Mouse (Mus musculus) embryonic facial prominence, embryonic 10.5 days (tissue): ENCODE results near the gene Chd2. TPM values are rescaled to one million over a fixed set of nuclear protein-coding genes. Genes with fewer than 3 reads are reported as not detected.
"Not testable (repeated sequence)": the region's sequence is repeated elsewhere in the genome, so short reads cannot be mapped to it uniquely, and the experiment has no call there.

Experiments
- DNase-seq: peaks from one replicate; pipeline ENCODE4 v3.0.0-alpha.2; 2017; ENCODE audit warnings: low spot score
- H3K27ac ChIP-seq: fragments of 300-500 bp; sonication (generic); replicated peaks from 2 replicates; pipeline ENCODE4 v1.5.1; 2016; ENCODE audit warnings: mild to moderate bottlenecking
- H3K27me3 ChIP-seq: fragments of 300-500 bp; sonication (generic); replicated peaks from 2 replicates; pipeline ENCODE4 v1.6.1; 2016; ENCODE audit warnings: low read depth, mild to moderate bottlenecking; ENCODE audit not compliant: poor library complexity, severe bottlenecking
- H3K36me3 ChIP-seq: fragments of 300-500 bp; sonication (generic); replicated peaks from 2 replicates; pipeline ENCODE4 v1.6.1; 2016; ENCODE audit warnings: mild to moderate bottlenecking, moderate library complexity
- H3K4me1 ChIP-seq: fragments of 300-500 bp; sonication (generic); 2 replicates; pipeline ENCODE4 v1.6.1; 2016
- H3K4me3 ChIP-seq: fragments of 300-500 bp; sonication (generic); 2 replicates; pipeline ENCODE4 v1.5.1; 2016; ENCODE audit warnings: mild to moderate bottlenecking, moderate library complexity
- H3K9me3 ChIP-seq: fragments of 300-500 bp; sonication (generic); 2 replicates; pipeline ENCODE4 v1.6.1; 2016; ENCODE audit warnings: mild to moderate bottlenecking
- WGBS: fragments of 180-500 bp; shearing (Covaris S2); methylation state at CpG from one replicate; pipeline ENCODE4 v1.1.7; 2016; 5-methylcytosine and 5-hydroxymethylcytosine counted together
- polyA plus RNA-seq: library from polyadenylated mRNA; unstranded; fragments of >200 nt; fragmentation: Nextera tagmentation; extraction: Ambion mirVana; gene quantifications from 2 replicates; pipeline ENCODE4 v1.2.1, GENCODE M21; 2016

Gene Chd2
- polyA plus RNA-seq, 1 experiment from 2014 or later: 54.8 TPM

DNA sequence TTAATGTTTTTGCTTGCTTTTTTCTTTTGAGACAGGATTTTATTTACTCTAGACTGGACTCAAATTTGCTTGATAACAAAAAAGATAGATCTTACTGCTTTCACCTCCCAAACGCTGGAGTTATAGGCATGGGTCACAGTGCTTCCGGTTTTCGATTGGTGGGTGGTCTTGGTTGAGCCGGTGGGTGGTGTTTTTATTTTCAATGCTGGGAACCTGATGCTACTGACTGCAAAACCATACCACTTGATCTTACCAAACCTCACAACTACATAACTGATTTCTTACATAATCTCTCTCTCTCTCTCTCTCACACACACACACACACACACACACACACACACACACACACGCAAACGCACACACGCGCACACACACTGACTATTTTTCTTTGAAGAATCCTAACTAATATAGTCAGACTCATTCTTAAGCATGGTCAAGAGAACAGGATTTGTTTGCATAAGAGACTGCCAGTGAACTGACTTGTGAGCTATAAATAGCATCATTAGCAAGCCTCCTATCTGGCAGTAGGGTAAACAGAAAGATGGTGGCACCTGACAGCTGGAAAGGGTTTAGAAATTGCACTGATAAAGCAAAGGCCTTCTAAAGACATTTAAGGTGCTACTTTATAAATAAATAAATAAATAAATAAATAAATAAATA, 37.6 kb upstream of the Chd2 start:
- H3K27ac ChIP-seq: no peak overlapping the region
- peaks cover 30% of the 10 kb centered on the region for H3K4me1 ChIP-seq
- WGBS: 83% methylated on average over 8 of the region's 8 CpGs
- DNase-seq: no peak
- no peak overlapping the region for H3K4me3 ChIP-seq
- H3K9me3 ChIP-seq: no peaks in the 10 kb centered on the region
- peaks cover 11% of the 10 kb centered on the region for H3K27me3 ChIP-seq
- H3K36me3 ChIP-seq: no peaks in the 10 kb centered on the region

DNA sequence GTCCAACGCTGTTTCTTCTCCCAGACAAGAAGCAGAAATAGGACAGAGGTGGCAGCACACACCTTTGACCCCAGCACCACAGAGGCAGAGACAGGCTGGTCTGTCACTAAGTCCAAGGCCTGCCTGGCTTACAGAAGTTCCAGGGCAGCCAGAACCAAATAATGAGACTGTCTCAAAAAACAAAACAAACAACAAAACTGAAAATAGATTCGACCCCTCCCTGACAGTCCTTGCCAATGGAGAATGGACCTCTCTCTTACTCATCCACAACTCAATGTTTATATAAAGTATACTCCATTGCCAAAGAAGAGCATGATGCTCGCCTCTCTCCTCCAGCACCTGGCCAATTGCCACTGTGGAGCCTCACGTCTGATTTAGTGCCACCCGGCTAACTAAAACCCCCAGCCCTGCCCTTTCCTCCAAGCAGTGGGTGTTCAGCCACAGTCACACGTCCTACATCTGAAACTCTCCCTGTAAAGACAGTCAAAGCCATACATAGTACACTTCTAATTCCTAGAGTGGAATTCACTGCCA, 36.3 kb upstream of the Chd2 start:
- H3K4me3 ChIP-seq: no peak overlapping the region
- 78% methylated on average over 6 of the region's 6 CpGs for WGBS
- no peak for DNase-seq
- H3K27me3 ChIP-seq: peaks cover 11% of the 10 kb centered on the region
- H3K27ac ChIP-seq: no peak overlapping the region
- no peaks in the 10 kb centered on the region for H3K9me3 ChIP-seq
- no peaks in the 10 kb centered on the region for H3K36me3 ChIP-seq
- peaks cover 23% of the 10 kb centered on the region for H3K4me1 ChIP-seq

GRCm38 (mm10) chr7:73576101-73576936, 34.7 kb upstream of the Chd2 start:
- no peak for DNase-seq
- Histone ChIP-seq H3K4me1 (peaks cover 20% of the 10 kb centered on the region), H3K9me3 (no peaks in the 10 kb centered on the region), H3K27ac (no peak overlapping the region), H3K36me3 (no peaks in the 10 kb centered on the region), H3K27me3 (peaks cover 11% of the 10 kb centered on the region), H3K4me3 (no peak overlapping the region)
- WGBS: 66% methylated on average over 16 of the region's 16 CpGs

- DNase-seq: no peak
- Histone ChIP-seq H3K4me1 (peaks cover 20% of the 10 kb centered on the region), H3K9me3 (no peaks in the 10 kb centered on the region), H3K4me3 (no peak overlapping the region), H3K27ac (no peak overlapping the region), H3K36me3 (no peaks in the 10 kb centered on the region), H3K27me3 (peaks cover 11% of the 10 kb centered on the region)
- 52% methylated on average over 8 of the region's 8 CpGs for WGBS
These were observed 33.6 kb upstream of the Chd2 start for GRCm38 (mm10) chr7:73575257-73575656.

- not testable (repeated sequence) for H3K9me3 ChIP-seq, H3K36me3 ChIP-seq, H3K4me3 ChIP-seq, H3K27ac ChIP-seq, DNase-seq
- 45% methylated on average over 3 of the region's 3 CpGs for WGBS
- Histone ChIP-seq H3K4me1 (peaks cover 20% of the 10 kb centered on the region), H3K27me3 (peaks cover 11% of the 10 kb centered on the region)
These were observed 33.0 kb upstream of the Chd2 start for GRCm38 (mm10) chr7:73574673-73575072.

DNA sequence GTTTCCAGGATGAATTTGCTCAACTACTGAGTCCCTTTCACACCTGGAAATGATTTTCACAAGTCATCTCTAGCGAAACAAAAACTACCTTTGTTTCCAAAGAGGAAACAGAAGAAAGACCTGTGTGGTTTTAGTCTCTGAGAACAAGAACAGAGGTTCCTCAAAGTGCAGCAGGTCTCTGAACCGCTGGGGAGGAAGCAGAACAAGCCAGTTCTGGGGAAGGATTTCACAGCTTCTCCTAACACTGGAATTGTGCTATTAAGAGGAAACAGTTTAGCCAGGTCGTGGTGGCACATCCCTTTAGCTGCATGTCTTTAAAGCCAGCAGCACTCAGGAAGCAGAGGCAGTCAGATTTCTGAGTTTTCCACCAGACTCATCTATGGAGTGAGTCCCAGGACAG, 30.9 kb upstream of the Chd2 start:
- no peak overlapping the region for H3K27ac ChIP-seq
- H3K4me3 ChIP-seq: no peak overlapping the region
- no peaks in the 10 kb centered on the region for H3K9me3 ChIP-seq
- H3K4me1 ChIP-seq: peaks cover 23% of the 10 kb centered on the region
- 63% methylated on average over 3 of the region's 3 CpGs for WGBS
- no peaks in the 10 kb centered on the region for H3K36me3 ChIP-seq
- no peak for DNase-seq
- peaks cover 11% of the 10 kb centered on the region for H3K27me3 ChIP-seq

- no peaks in the 10 kb centered on the region for H3K36me3 ChIP-seq
- 79% methylated on average over 3 of the region's 3 CpGs for WGBS
- peak; percentile 6 for DNase-seq
- H3K4me1 ChIP-seq: peaks cover 12% of the 10 kb centered on the region
- H3K27me3 ChIP-seq: no peaks in the 10 kb centered on the region
- no peaks in the 10 kb centered on the region for H3K9me3 ChIP-seq
- no peak overlapping the region for H3K4me3 ChIP-seq
- H3K27ac ChIP-seq: no peak overlapping the region
These were observed 27.3 kb upstream of the Chd2 start for GRCm38 (mm10) chr7:73568801-73569403.

- DNase-seq: peak; percentile 7
- Histone ChIP-seq H3K4me3 (no peak overlapping the region), H3K4me1 (peaks cover 12% of the 10 kb centered on the region), H3K36me3 (no peaks in the 10 kb centered on the region), H3K27me3 (no peaks in the 10 kb centered on the region), H3K9me3 (no peaks in the 10 kb centered on the region), H3K27ac (no peak overlapping the region)
- WGBS: 41% methylated on average over 4 of the region's 4 CpGs
These were observed 26.1 kb upstream of the Chd2 start for GRCm38 (mm10) chr7:73567754-73568161.

DNA sequence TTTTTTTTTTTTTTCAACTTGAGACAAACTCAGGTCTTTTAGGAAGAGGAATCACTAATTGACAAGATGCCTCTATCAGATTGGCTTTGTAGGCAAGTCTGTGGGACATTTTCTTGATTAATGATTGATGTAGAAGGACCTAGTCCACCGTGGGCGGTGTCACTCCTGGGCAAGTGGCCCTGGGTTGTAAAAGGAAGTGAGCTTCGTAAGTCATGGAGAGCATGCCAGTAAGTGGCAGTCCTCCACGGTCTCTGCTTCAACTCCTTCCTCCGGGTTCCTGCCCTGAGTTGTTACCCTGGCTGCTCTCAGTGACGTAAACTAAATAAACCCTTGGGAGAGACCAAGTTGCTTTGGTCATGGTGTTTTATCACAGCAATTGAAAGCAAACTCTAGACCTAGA, 22.5 kb upstream of the Chd2 start:
- peaks cover 32% of the 10 kb centered on the region for H3K4me1 ChIP-seq
- no peaks in the 10 kb centered on the region for H3K27me3 ChIP-seq
- no peak for DNase-seq
- H3K36me3 ChIP-seq: no peaks in the 10 kb centered on the region
- H3K9me3 ChIP-seq: no peaks in the 10 kb centered on the region
- 92% methylated on average over 6 of the region's 6 CpGs for WGBS
- H3K27ac ChIP-seq: no peak overlapping the region
- H3K4me3 ChIP-seq: no peak overlapping the region

DNA sequence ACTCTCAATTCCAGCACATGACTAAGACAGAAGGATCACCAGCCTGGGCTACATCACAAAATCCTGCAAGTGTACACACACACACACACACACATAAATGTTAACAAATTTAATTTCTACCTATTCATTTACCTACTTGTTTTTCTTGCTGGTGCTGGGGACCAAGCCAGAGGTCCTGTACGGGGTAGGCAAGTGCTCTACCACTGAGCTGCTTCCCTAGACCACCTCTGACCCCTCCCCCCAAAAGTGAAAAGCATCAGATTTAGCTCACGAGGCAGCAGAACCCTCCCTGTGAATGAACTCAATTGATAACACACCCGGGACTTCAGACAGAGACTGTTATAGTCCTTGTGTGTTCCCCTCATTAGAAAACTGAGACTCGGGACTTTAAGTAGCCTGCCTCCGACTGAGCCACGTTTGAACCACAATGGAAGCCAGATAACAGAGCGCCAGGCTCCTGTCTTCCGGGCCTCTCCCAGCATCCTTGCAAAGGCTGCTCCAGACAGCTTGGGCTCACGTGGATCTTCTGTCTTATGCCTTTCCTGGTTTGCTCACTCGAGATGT, 19.9 kb upstream of the Chd2 start:
- H3K4me1 ChIP-seq: peaks cover 20% of the 10 kb centered on the region
- DNase-seq: no peak
- peak overlapping the region; percentile 76 for H3K27ac ChIP-seq
- H3K9me3 ChIP-seq: no peaks in the 10 kb centered on the region
- H3K4me3 ChIP-seq: 0 out of 2 replicates have a peak overlapping the region, but pooled peaks have one; percentile 11
- no peaks in the 10 kb centered on the region for H3K36me3 ChIP-seq
- H3K27me3 ChIP-seq: no peaks in the 10 kb centered on the region
- 16% methylated on average over 10 of the region's 10 CpGs for WGBS

DNA sequence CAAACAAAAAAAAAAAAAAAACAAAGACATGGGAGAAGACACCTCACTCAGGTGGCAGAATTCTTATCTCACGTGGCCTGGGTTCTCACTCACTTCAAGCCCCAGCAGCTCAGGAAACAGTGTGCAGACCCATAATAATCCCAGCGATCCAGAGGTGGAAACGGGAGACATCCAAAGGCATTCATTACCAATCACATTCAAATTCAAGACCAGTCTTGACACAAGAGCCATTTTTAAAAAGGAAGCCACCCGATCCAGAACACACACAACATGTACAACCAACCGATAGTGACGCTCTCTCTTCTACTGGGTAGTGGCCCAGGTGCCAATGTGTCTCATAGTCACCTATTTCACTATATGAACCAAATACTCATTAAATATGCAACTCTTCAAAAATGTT, 19.2 kb upstream of the Chd2 start:
- Histone ChIP-seq H3K36me3 (no peaks in the 10 kb centered on the region), H3K27me3 (no peaks in the 10 kb centered on the region), H3K4me3 (no peak overlapping the region), H3K9me3 (no peaks in the 10 kb centered on the region), H3K27ac (no peak overlapping the region), H3K4me1 (peaks cover 20% of the 10 kb centered on the region)
- no peak for DNase-seq
- 90% methylated on average over 6 of the region's 6 CpGs for WGBS

GRCm38 (mm10) chr7:73559853-73560190, 18.2 kb upstream of the Chd2 start:
- Histone ChIP-seq H3K4me3 (peak overlapping the region; percentile 99), H3K27ac (peak overlapping the region; percentile 100), H3K36me3 (peaks cover 7% of the 10 kb centered on the region; the same call in 1 of the 2 replicates), H3K9me3 (no peaks in the 10 kb centered on the region), H3K4me1 (peaks cover 20% of the 10 kb centered on the region), H3K27me3 (no peaks in the 10 kb centered on the region)
- no peak for DNase-seq
- WGBS: 86% methylated on average over 6 of the region's 6 CpGs
